ENCODE assay signal across 9 mouse cellular contexts in genomic region chr4:80864511-80864922, GRCm38 (mm10). TPM values are rescaled to one million over a fixed set of nuclear protein-coding genes. Genes with fewer than 3 reads are reported as not detected.
A peak's percentile ranks its signal among the peaks of the same experiment; 100 is the strongest.
DNase-seq lines count a peak whose midpoint lies in the region; ATAC-seq lines count a peak whose summit lies in the region.
"Had no signal": no experiment of that assay in that cellular context is flagged by ENCODE, and none has a peak within 500 bp of the region (broad histone marks: within the 10 kb centered on the region; RNA-seq: fewer than 3 reads in every experiment).

No protein-coding gene starts in this region.

- intact Hi-C loops in heart, postnatal 14 days (cut with DNase I), result no loop called here

- H3K4me2 ChIP-seq in heart, embryonic 12.5 days, result peak overlapping the region; percentile 81
- peak overlapping the region; percentile 70 for H3K4me2 ChIP-seq in lung, embryonic 16.5 days (ENCODE audit: low read depth, low read length)

- H3K4me3 ChIP-seq in heart, embryonic 12.5 days, result peak overlapping the region; percentile 48
- H3K4me3 ChIP-seq in lung, embryonic 16.5 days (ENCODE audit: low read length), result peak overlapping the region; percentile 44

- no peak overlapping the region for H3K27ac ChIP-seq in heart, embryonic 12.5 days (ENCODE audit: poor library complexity, severe bottlenecking)
- H3K27ac ChIP-seq in lung, embryonic 16.5 days (ENCODE audit: low read length), result no peak overlapping the region
- H3K27ac ChIP-seq: macrophage had no signal

- ATAC-seq in heart, embryonic 12.5 days (ENCODE audit: insufficient number of reproducible peaks, low FRiP score), result no peak
- no peak for ATAC-seq in lung, embryonic 16.5 days (ENCODE audit: low read depth)
- ATAC-seq in megakaryocyte-erythroid progenitor cell, adult 5-6 weeks (replicated peaks; ENCODE audit: low FRiP score, low TSS enrichment, poor library complexity, severe bottlenecking), result no peak

- no peaks in the 10 kb centered on the region for H3K4me1 ChIP-seq in heart, embryonic 12.5 days (replicated peaks)
- H3K4me1 ChIP-seq in lung, embryonic 16.5 days (replicated peaks; ENCODE audit: control insufficient read depth, insufficient read depth, low read length), result peaks cover 5% of the 10 kb centered on the region

- WGBS in heart, embryonic 12.5 days, result under 1% methylated on average over 17 of the region's 17 CpGs
- 1% methylated on average over 17 of the region's 17 CpGs for WGBS in lung, embryonic 16.5 days

- H3K9ac ChIP-seq in heart, embryonic 12.5 days, result peak overlapping the region; percentile 63; the same call in 1 of the 2 replicates
- peak overlapping the region; percentile 58 for H3K9ac ChIP-seq in lung, embryonic 16.5 days (ENCODE audit: low read length)

- DNase-seq in heart, adult 9 months (ENCODE audit: low spot score in 2 of 2), result no peak
- peak; percentile 48 for DNase-seq in embryo, embryonic 9.5 days (ENCODE audit: extremely low spot score)
- DNase-seq in heart, postnatal 14 days, result peak; percentile 7 to 17
- peak; percentile 45 to 54 for DNase-seq in layer of hippocampus, postnatal 25 days (ENCODE audit: extremely low spot score in 1 of 2, low spot score in 1 of 2)
- peak; percentile 77 for DNase-seq in right cerebral cortex, postnatal 25 days

- H3K27me3 ChIP-seq in heart, embryonic 12.5 days (replicated peaks), result no peaks in the 10 kb centered on the region
- no peaks in the 10 kb centered on the region for H3K27me3 ChIP-seq in lung, embryonic 16.5 days (ENCODE audit: control insufficient read depth, insufficient read depth, low read depth, low read length)

- no peaks in the 10 kb centered on the region for H3K9me3 ChIP-seq in heart, embryonic 12.5 days (replicated peaks)
- H3K9me3 ChIP-seq in lung, embryonic 16.5 days (ENCODE audit: control insufficient read depth, low read length), result no peaks in the 10 kb centered on the region

- H3K36me3 ChIP-seq in heart, embryonic 12.5 days, result no peaks in the 10 kb centered on the region
- no peaks in the 10 kb centered on the region for H3K36me3 ChIP-seq in lung, embryonic 16.5 days (ENCODE audit: control insufficient read depth, insufficient read depth, low read length)

RNA-seq across cellular contexts. Expression of gene Tyrp1, which starts 30.6 kb away (rescaled TPM):
- polyA plus RNA-seq in heart, embryonic 12.5 days (2016; fragmentation: Nextera tagmentation; extraction: Ambion mirVana), result not detected in 2 replicates
- under 1 TPM; 0.15 to 0.38 TPM for total RNA-seq in heart, postnatal 14 days (2021)
- under 1 TPM; 0.54 to 0.79 TPM for total RNA-seq in layer of hippocampus, postnatal 25 days (2021)
- not detected in 2 replicates for polyA plus RNA-seq in lung, embryonic 16.5 days (2015; fragmentation: Nextera tagmentation; extraction: Ambion mirVana)
- not detected in 2 replicates for total RNA-seq in megakaryocyte-erythroid progenitor cell, adult 5-6 weeks (2014; fragmentation: Nextera tagmentation)
- total RNA-seq in megakaryocyte-erythroid progenitor cell, adult 5-6 weeks (2017), result not detected in 2 replicates
- polyA plus RNA-seq: macrophage had no signal

RNA-seq across cellular contexts. Expression of gene Lurap1l, which starts 45.9 kb away (rescaled TPM):
- polyA plus RNA-seq in heart, embryonic 12.5 days (2016; fragmentation: Nextera tagmentation; extraction: Ambion mirVana), result 1.6 and 2.0 TPM in 2 replicates
- total RNA-seq in heart, postnatal 14 days (2021), result 1 to 10 TPM; 2.9 to 3.2 TPM
- total RNA-seq in layer of hippocampus, postnatal 25 days (2021), result 10 to 100 TPM; 25.1 to 30.2 TPM
- polyA plus RNA-seq in lung, embryonic 16.5 days (2015; fragmentation: Nextera tagmentation; extraction: Ambion mirVana), result 22.0 and 23.9 TPM in 2 replicates
- not detected in 2 replicates for total RNA-seq in megakaryocyte-erythroid progenitor cell, adult 5-6 weeks (2014; fragmentation: Nextera tagmentation)
- total RNA-seq in megakaryocyte-erythroid progenitor cell, adult 5-6 weeks (2017), result not detected in 2 replicates
- polyA plus RNA-seq: macrophage had no signal

Comparison
In these comparisons a context has a peak if more than half of its experiments do, and no peak if none do; other contexts are left out.
1. DNase-seq: peak in embryo, embryonic 9.5 days (single experiment), heart, postnatal 14 days (2 of 2), layer of hippocampus, postnatal 25 days (2 of 2) and right cerebral cortex, postnatal 25 days (single experiment); none in heart, adult 9 months (0 of 2).
2. RNA of gene Lurap1l, which starts 45.9 kb away (total RNA-seq): 25.1 to 30.2 TPM in layer of hippocampus, postnatal 25 days; 2.9 to 3.2 TPM in heart, postnatal 14 days and not detected in megakaryocyte-erythroid progenitor cell, adult 5-6 weeks; every median in the first group is over 4 times any median in the second.